Mouse (Mus musculus) lung, postnatal 4 days (tissue): Measurements from ENCODE around the gene Slu7.

Experiments
- DNase-seq, 2 experiments: peaks; one replicate each; pipeline ENCODE4 v3.0.0; 2021

The Slu7 gene

DNA sequence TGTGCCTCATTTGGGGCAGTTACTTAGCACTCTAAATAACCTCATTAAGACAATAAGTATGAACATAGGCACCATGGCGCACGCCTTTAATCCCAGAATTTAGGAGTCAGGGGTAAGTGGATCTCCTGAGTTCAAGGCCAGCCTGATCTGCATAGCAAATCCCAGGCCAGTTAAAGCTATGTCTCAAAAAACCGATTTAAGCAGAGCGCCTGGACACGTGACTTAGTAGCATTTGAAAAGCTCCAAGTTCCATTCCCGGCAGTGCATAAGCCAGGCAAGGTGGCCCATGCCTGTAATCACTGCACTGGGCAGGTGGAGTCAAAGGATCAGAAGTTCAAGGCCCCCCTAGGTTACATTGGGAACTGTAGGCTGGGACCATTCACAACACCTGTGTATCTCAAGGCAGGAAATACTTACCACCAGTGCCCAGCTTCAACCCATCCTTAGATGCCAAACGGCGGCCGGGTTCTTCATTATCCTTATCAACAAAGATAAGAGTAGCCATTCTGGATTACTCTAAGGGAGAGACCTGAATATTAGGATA, 8.3 kb upstream of the Slu7 start:
- no peak for DNase-seq

DNA sequence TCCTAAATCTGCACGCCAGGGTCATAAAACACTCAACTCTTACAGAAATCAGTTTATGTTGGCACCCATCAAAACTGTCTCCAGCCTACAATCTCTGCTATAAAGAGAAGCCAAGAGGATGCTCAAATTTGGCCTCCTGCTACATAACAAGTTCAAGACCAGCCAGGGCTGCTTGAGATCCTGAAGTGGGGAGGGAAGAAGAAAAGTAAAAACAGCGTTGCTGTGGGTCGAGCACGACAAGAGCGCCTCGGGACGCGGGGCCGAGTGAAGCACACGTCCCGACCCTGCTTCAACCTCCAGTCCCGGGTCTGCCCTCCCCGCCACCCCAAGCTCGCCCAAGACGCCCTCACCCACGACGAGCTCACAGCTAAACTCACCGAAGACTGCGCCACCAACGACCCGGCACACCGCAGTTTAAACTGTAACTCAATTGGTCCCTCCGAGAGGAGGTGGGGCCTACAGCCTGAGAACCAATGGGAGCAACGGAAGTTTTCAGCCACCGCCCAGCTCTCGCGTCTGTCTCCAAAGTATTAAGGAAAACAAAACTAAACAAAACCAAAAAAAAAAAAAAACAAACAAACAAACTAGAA, 7.6 kb upstream of the Slu7 start, which contains the start of gene Pttg1:
Gene Pttg1, minus strand, starts transcription at position 428 of the 590 bp plus-strand sequence.
- DNase-seq = peak; percentile 86 to 89

DNA sequence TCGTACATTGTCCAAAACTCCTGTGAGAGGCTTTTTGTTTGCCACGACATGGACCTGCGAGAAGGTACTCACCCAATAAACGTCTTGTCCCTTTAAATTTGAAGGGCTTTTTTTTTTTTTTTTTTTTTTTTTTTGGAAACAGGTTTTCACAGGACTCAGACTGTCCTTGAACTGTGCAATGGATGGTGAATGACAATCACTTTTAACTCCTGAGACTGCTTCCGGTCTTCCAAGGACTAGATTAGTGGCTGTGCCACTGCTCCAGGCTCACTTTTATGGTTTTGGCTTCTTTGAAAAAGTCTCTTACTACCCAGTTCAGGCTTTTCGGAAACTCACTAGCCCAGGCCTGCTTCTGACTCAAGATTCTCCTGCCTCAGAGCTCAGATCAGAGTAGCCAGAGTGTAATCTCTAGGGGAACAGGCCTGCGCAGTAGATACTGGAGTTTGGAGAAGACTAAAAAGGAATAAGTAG, 7.1 kb upstream of the Slu7 start:
- DNase-seq = no peak

DNA sequence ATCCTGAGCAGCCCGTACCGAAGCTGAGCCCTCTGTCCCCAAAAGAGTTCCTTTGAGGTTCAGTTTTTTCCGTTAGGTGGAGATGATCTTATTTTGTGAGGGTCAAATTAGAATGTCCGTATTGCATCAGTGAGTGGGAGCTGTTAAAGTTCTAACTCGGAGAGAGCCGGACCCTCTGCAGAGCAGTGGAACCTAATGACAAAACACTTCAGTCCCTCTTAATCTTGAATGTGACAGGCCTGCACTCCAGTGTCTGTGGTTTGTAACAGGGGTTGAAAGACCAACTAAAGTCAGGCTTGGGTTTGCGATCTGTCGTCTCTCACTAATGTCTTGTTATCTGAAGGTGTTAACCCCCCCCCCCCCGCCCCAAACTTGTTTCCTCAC, 472 bp downstream of the Slu7 start:
- no peak for DNase-seq

DNA sequence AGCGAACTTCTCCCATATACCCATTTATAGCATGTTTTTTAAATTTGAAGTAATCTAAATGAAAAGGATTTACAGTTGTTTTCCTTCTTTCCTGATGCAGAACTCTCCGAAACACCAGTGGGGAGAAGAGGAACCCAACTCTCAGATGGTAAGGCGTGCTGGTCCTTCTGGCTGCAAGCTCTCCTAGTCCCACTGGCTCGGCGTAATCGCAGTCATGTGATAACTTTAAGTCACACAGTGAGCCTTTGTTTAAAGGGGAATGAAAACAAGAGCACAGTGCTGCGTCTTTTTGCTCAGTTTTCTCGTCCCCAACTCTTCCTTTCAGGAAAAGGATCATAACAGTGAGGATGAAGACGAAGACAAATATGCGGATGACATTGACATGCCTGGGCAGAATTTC, 7.6 kb downstream of the Slu7 start:
- no peak for DNase-seq

DNA sequence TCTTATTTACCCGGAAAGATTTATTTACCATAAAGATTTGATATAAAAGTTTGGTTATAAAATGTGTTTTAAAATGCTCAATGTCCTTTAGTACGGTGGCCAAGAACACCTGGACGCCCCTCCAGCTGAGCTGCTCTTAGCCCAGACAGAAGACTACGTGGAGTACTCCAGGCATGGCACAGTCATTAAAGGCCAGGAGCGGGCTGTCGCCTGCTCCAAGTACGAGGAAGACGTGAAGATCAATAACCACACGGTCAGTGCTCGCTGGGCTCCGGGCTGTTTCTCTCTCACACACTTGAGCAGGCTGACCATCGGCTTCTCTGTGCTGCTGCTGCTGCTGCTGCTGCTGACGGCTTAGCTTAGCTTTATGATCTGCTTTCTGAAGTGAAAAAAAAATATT, 9.6 kb downstream of the Slu7 start:
- no peak for DNase-seq

DNA sequence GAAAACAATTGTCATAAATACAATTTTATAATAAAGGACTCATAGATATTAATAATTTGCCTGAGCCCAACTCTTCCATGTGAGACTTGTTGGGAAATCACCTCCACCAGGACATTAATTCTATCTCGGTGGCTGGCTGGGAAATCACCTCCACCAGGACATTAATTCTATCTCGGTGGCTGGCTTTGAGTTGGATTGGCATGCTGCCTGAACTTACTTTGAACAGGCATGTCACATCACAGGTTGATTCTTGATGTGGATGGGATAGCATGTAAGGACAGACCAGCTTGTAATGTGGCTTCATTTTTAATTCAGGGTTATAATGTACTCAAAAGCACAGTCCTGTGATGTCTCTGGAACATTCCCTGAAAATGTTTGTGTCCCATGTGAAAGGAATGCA, 16.4 kb downstream of the Slu7 start:
- no peak for DNase-seq

DNA sequence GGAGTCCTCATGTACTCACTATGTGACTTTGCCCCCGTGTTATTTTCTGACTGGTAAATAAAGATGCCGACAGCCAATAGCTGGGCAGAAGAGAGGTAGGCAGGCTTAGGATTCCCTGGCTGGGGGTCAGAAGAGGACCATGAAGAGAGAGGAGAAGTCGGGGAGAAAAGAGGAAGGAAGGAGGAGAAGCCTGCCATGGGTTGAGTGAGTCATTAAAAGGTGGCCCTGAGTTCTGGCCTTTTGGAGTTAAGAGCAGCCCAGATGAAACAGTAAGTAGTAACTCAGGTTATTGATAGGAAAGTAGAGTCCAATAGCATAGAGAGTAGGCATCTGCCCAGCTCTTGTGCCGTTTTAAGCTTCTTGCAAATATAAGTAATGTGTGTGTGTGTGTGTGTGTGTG, 17.8 kb downstream of the Slu7 start:
- DNase-seq = no peak

DNA sequence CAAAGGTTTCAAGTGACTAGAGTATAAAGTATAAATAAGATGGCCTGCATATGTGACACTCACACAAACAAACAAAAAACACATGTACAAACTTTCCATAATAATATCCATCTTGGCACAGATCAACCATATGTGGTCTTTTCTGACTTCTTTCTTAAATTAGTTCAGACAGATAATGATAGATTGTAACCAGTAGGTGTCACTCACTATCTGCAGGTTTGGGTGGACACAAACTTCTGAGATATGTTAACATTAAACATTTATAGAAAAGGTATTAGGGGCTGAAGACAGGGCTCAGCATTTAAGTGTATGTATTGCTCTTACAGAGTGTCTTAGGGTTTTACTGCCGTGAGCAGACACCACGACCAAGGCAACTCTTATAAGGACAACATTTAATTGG, 18.7 kb downstream of the Slu7 start:
- DNase-seq = no peak

DNA sequence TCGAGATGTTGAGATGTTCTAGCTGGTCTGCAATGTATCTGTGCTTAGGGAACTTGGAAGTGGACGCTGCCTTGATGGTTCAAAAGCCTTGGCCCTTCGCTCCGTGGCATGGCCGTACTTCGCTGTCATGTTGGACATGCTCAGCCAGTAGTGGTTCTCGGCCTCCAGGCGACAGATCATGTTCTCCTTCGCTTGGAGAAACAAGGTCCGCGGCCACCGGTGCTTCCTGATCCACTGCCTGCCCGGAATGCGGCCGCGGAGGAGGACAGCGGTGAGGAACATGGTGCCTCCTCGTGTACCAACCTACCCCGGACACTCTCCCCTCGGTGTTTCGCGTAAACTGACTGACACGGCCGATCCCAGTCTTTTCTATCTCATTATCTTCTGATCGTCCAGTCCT, 29.7 kb downstream of the Slu7 start:
- DNase-seq = no peak

DNA sequence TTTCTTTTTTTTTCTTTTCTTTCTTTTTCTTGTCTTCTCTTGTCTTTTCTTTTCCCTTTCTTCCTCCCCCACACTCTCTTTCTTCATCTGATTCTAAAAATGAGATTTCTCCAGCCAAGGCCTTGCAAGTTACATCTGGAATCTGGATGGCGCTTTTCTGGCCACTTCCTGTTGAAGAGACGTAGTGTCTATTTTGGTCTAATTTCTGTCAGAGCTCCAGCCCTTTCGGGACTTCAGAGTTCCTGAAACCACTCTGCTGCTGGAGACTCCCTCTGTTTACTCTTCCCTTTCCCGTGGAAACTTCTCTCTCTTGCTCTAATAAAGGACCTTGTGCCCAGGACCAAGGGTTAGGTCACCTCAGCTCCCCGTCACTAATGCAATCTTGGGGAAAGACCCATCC, 36.6 kb downstream of the Slu7 start:
- peak; percentile 32 to 41 for DNase-seq

DNA sequence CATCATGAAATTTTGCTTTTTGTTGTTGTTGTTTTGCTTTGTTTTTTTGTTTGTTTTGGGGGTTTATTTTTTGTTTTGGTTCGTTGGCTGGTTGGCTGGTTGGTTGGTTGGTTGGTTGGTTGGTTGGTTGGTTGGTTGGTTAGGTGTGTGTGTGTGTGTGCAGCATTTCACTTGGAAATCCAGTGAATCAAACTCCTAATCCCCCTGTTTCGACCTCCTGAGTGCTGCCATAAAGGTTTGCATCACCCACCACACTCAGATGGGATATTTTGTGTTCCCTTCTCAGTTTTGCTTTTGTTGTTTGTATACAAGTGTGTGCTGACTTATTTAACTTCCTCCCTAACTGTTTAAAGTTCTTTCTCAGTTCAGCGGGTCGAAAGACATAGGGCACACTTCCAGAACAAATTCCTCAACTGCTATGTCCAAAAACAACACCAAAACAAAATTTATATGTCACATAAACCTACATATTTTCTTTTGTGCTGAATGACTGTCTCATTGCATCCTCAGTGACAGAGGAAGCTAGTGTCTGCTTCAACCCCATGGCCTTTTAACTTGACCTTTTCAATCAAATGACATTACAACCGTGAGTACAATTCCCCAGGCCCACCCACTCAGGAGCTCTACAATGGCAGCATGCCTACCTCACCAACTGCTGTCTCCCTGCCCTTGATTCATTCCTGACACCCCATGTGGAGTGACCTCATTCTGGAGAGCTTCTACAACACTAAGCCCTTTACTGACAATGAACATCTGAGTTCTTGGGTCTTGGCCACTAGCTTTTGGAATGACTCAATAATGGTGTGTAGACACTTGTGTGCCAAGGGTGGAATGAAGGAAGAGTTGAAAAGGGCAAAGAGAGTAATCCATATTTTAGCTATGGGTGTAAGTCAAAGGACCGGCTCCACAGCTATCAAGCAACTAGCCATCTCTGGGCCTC, 37.6 kb downstream of the Slu7 start:
- DNase-seq = no peak

DNA sequence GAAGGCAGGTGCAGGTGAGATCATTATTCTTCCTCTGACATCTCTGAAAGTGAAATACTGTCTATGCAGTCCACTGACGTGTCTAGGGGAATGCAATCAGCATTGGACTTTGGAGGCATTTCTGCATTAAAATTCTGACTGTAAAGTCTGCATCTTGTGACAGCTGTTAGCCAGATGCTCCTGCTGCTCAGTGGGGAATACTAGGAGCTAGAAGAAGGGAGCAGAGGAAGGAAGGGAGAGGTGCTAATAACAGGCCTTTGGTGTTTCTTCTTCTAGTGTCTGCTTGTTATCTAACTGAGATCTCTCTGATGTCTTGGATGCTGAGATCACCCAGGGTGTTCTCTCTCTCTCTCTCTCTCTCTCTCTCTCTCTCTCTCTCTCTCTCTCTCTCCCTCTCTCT, 39.6 kb downstream of the Slu7 start:
- DNase-seq = peak in 1 of 2 experiments; percentile 4

DNA sequence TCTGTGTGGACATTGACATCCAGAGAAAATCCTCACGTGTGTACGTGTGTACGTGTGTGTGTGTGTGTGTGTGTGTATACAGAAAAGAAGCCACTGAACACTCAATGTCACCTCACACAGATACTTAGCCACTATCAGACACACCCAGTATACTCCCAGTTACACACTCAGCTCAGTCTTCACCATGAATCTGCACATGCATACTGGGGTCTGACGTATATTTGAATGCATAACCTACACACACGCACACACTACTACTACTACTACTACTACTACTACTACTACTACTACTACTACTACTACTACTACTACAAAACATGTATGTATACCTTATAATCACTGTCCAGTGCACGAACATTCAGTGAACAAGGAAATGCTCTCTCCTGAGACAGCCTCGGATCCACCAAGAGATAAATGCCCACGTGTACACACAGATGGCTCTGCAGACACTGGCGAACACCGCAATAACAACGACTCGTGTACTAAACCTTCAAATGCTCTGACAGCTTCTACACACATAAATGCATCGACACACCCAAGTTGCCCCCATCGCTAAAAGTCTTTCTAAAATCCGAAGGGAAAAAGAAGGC, 40.2 kb downstream of the Slu7 start:
- no peak for DNase-seq

DNA sequence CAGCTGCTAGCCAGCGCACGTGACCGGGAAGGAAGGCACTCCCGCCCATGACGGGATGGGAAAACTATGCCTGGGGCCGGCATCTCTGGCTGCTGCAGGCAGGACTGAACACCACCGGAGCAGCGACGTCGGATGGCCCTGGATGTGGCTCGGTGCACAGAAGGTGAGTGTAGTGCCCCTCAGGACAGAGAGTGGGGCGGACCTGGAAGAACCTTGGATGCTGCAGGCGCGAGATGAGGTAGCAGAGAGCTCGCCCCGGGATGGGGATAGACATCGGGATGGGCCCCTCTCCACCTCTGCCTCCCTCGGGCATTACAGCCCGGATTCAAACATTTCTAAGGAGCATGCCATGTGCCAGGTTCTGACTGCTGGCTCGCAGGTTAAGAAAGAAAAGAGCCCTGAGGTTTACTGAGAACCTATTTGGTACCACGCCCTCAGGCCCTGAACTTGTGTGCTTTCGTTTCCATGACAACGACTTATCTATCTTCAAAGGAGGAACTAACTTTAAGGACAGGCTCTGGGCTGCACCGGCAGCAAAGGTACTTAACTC, 40.8 kb downstream of the Slu7 start, which contains the start of gene C1qtnf2:
Gene C1qtnf2, plus strand, starts transcription at position 52 of the 550 bp plus-strand sequence.
- DNase-seq = peak; percentile 60 to 75

DNA sequence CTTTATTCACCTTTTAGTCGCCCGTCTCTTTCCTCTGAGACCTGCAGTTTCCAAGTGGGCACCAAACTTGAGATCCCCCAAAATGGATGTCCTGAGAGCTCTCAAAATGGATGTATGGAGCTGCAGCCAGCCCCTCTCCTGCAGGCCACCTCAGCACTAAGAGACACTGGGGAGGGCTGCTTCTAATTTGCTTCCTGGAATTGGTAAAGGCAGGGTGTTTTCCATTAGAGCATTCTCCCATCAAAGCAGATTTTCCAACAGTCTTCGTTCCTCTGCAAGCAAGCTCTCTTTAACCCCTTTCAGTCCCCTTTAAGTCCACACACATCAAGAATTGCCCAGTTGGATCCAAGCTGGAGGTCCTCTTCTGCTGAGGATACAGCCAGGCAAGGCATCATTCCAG, 45.8 kb downstream of the Slu7 start:
- no peak for DNase-seq

DNA sequence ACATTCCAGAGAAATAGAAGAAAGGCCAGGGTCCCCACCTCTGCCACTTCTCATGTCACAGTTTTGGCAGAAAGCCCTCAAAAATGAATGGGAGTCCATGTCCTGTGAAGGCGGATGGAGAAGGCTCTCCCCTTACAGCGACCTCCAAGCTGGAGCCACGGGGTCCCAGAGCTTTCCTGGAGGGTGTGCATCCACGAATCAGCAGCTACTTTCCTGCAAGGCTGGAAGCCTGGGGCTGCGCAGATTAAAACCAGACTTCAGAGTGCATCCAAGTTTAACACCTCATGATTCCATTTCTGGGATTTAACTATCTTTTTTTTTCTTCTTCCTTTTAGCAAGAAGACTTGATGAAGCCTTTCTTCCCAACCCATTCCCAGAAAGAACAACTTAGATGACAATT, 47.0 kb downstream of the Slu7 start:
- peak in 1 of 2 experiments; percentile 47 for DNase-seq

DNA sequence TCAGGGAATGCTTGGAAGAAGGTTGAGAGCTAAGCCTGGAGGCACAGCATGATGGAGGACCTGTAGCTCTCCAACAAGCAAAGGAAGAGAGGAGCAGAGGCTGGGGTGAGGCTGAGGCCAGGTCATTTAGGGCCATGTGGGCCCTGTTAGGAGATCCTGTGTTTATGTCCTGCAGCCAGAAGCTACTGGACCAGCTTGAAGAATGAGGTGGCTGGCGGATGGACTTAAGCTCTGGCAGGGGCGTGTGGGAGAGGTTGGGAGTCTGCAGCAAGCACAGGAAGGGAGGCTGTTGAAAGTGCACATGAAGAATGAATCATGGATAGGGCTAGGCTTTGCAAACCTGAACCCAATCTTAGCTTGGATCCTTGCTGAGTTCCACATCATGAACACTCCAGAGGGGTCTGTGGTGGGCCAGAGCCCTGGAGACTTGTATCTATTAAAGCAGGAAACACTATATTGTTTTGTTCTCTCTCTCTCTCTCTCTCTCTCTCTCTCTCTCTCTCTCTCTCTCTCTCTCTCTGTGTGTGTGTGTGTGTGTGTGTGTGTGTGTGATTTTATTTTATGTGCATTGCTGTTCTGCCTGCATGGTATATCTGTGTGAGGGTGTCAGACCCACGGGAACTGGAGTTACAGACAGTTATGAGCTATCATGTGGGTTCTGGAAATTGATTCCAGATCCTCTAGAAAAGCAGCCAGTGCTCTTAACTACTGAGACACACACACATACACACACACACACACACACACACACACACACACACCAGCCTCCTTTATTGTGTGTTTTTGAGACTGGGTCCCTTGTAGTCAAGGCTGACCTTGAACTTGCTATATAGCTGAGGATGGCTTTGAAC, 48.4 kb downstream of the Slu7 start:
- peak; percentile 56 to 82 for DNase-seq

DNA sequence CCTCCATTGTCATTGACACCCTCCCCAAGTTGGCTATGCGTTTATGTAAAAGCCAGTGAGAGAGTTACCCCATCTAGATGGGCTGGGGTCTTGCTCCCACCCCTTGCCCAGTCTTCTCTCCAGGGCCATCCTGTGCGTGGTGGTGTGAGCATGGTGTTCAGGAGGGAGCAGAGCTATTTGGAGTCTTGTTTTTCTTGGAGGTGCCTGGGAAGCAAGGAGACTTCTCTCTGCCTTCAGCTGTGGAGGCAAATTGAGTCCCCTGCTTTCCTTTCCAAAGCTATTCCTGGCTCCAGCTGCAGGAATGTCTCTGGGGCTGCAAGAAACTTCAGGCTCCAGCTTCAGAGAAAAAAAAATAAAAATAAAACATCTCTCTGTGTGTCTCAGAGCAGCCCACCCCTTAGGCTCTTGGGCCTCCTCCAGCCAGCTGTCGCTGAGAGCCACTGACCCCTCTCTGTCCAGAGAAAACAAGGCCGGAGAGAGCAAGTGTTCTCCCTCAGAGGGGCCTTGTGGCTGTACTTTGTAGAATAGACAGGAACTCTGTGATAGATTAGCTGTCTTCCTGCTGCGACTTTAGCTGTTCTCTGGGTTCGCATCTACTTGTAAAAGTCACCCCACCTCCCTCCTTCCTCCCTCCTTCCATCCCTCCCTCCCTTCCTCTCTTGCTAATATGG, 49.7 kb downstream of the Slu7 start:
- peak; percentile 44 to 81 for DNase-seq

DNA sequence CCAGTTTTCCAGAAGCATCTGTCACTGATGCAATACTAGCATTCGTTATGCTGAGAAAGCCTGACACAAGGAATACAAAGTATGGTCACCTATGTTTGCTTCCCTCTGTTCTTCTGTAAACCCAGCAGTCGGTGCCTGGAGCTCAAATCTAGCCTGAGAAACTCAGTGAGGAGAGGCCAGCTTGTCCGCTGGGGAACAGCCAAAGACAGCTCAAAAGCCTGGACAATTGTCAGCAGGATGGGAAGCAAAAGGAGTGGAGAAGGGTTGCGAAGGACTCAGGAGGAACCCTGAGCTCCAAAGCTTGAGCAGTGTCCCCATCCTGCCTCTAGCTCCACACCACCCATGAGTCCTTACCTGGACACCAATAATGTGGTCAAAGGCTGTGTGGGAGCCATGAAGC, 50.5 kb downstream of the Slu7 start:
- DNase-seq = no peak

DNA sequence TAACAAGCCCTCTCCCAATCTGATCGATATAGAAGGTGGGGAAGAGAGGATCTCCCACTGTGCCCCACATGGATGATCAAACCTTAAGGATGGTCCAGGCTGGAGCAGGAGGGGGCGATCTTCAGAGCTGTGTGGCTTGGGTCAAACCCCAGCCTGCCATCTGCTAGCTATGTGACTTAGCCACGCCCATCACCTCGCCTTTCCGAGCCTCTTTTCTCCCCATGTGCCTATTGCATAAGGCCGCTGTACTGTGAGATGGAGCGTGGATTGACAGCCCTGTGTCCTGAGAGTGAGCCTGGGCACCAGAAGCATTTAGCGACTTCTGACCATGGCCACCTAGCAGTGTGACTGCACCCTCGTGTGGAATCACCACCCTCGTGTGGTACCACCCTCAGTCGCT, 51.1 kb downstream of the Slu7 start:
- DNase-seq = no peak

DNA sequence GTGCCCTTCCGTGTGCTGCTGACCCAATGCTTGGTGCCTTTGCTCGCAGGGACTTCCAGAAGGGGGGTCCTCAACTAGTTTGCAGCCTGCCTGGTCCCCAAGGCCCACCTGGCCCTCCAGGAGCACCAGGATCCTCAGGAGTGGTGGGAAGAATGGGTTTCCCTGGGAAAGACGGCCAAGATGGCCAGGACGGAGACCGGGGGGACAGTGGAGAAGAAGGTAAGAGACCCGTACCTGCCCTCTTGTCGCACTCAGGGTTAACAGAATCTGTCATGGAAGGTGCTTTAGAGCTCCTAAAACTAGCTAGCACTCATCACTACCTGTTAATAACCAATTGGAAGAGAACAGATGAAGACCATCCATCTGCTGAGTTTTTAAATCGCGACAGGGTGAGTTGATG, 52.3 kb downstream of the Slu7 start:
- DNase-seq = no peak
